Mouse (Mus musculus) intestine, embryonic 14.5 days (tissue): ENCODE measurements at regions not wholly inside any gene's neighbourhood (a gene's known extent, or its start where the extent isn't known, plus 50 kb on each side); places are given as distances from the start of the nearest gene placed in this dataset.

ENCODE experiments used
- ATAC-seq: fragments of 200-750 bp; cut with Nextera tagmentation; replicated peaks from 2 replicates; pipeline ENCODE4 v1.8.0; 2017; ENCODE audit warnings: low read depth, moderate number of reproducible peaks, moderate TSS enrichment, moderate library complexity; ENCODE audit not compliant: low FRiP score, low TSS enrichment
- DNase-seq: peaks from one replicate; pipeline ENCODE4 v3.0.0-alpha.2; 2018; ENCODE audit warnings: low spot score
- H3K27ac ChIP-seq: fragments of 300-500 bp; sonication (generic); 2 replicates; pipeline ENCODE4 v1.5.1; 2014; ENCODE audit warnings: low read depth, mild to moderate bottlenecking, control low read depth
- H3K27me3 ChIP-seq: fragments of 300-500 bp; sonication (generic); replicated peaks from 2 replicates; pipeline ENCODE4 v1.6.1; 2014; ENCODE audit warnings: low read length, control low read depth; ENCODE audit not compliant: control insufficient read depth, insufficient read depth
- H3K36me3 ChIP-seq: fragments of 300-500 bp; sonication (generic); 2 replicates; pipeline ENCODE4 v1.6.1; 2014; ENCODE audit warnings: low read length, control low read depth; ENCODE audit not compliant: control insufficient read depth, insufficient read depth
- H3K4me1 ChIP-seq: fragments of 300-500 bp; sonication (generic); replicated peaks from 2 replicates; pipeline ENCODE4 v1.6.1; 2014; ENCODE audit warnings: low read length, control low read depth, mixed read lengths; ENCODE audit not compliant: control insufficient read depth, insufficient read depth
- H3K4me2 ChIP-seq: fragments of 300-500 bp; sonication (generic); 2 replicates; pipeline ENCODE4 v1.6.1; 2014; ENCODE audit warnings: low read length
- H3K4me3 ChIP-seq: fragments of 300-500 bp; sonication (generic); 2 replicates; pipeline ENCODE4 v1.5.1; 2014; ENCODE audit warnings: low read depth, low read length, control low read depth, mixed read lengths
- H3K9ac ChIP-seq: fragments of 300-500 bp; sonication (generic); 2 replicates; pipeline ENCODE4 v1.6.1; 2014; ENCODE audit warnings: mild to moderate bottlenecking, low read length
- H3K9me3 ChIP-seq: fragments of 300-500 bp; sonication (generic); 2 replicates; pipeline ENCODE4 v1.6.1; 2016; ENCODE audit warnings: low read length, control low read depth; ENCODE audit not compliant: control insufficient read depth
- WGBS: fragments of 180-500 bp; shearing (Covaris S2); extraction: QIAGEN DNeasy Blood & Tissue Kit; methylation state at CpG from one replicate; pipeline ENCODE4 v1.1.7; 2014; 5-methylcytosine and 5-hydroxymethylcytosine counted together

- ATAC-seq (peak; percentile 71), DNase-seq (no peak)
- Histone ChIP-seq H3K36me3 (no peaks in the 10 kb centered on the region), H3K27me3 (no peaks in the 10 kb centered on the region), H3K4me3 (no peak overlapping the region), H3K9me3 (peaks cover 3% of the 10 kb centered on the region; the same call in 1 of the 2 replicates), H3K4me1 (peaks cover 23% of the 10 kb centered on the region), H3K9ac (no peak overlapping the region), H3K27ac (peak overlapping the region; percentile 17; the same call in 1 of the 2 replicates), H3K4me2 (no peak overlapping the region)
- 6% methylated on average over 2 of the region's 2 CpGs for WGBS
These were observed 69.5 kb downstream of the Ephb3 start for GRCm38 (mm10) chr16:21274012-21274528.

- H3K4me2 ChIP-seq: no peak overlapping the region
- no peak overlapping the region for H3K4me3 ChIP-seq
- ATAC-seq: no peak
- no peaks in the 10 kb centered on the region for H3K27me3 ChIP-seq
- 66% methylated on average over 11 of the region's 11 CpGs for WGBS
- H3K4me1 ChIP-seq: peaks cover 13% of the 10 kb centered on the region
- no peak for DNase-seq
- H3K27ac ChIP-seq: no peak overlapping the region
- peaks cover 3% of the 10 kb centered on the region; the same call in 1 of the 2 replicates for H3K9me3 ChIP-seq
- H3K9ac ChIP-seq: no peak overlapping the region
- no peaks in the 10 kb centered on the region for H3K36me3 ChIP-seq
These were observed 73.3 kb downstream of the Ephb3 start for GRCm38 (mm10) chr16:21277789-21278342.

GRCm38 (mm10) chr16:21278387-21278786, 73.8 kb downstream of the Ephb3 start:
- Histone ChIP-seq H3K4me2 (no peak overlapping the region), H3K4me1 (peaks cover 13% of the 10 kb centered on the region), H3K27me3 (no peaks in the 10 kb centered on the region), H3K27ac (no peak overlapping the region), H3K9ac (no peak overlapping the region), H3K36me3 (no peaks in the 10 kb centered on the region), H3K9me3 (peaks cover 3% of the 10 kb centered on the region; the same call in 1 of the 2 replicates), H3K4me3 (no peak overlapping the region)
- WGBS: 96% methylated on average over 7 of the region's 7 CpGs
- ATAC-seq (no peak), DNase-seq (no peak)

GRCm38 (mm10) chr16:21280200-21280627, 75.7 kb downstream of the Ephb3 start:
- Histone ChIP-seq H3K36me3 (no peaks in the 10 kb centered on the region), H3K27me3 (no peaks in the 10 kb centered on the region), H3K9me3 (peaks cover 3% of the 10 kb centered on the region; the same call in 1 of the 2 replicates), H3K4me1 (0 out of 2 replicates have a peak, but pooled peaks cover 3% of the 10 kb centered on the region), H3K4me2 (no peak overlapping the region), H3K4me3 (no peak overlapping the region), H3K9ac (no peak overlapping the region), H3K27ac (no peak overlapping the region)
- DNase-seq: no peak
- WGBS: 75% methylated on average over 4 of the region's 4 CpGs
- no peak for ATAC-seq

GRCm38 (mm10) chr16:21281958-21282730, 77.6 kb downstream of the Ephb3 start:
- Histone ChIP-seq H3K27ac (no peak overlapping the region), H3K9ac (no peak overlapping the region), H3K4me2 (no peak overlapping the region), H3K4me3 (no peak overlapping the region), H3K9me3 (peaks cover 3% of the 10 kb centered on the region; the same call in 1 of the 2 replicates), H3K36me3 (no peaks in the 10 kb centered on the region), H3K27me3 (no peaks in the 10 kb centered on the region), H3K4me1 (peaks cover 15% of the 10 kb centered on the region)
- WGBS: 16% methylated on average over 14 of the region's 20 CpGs
- DNase-seq: no peak
- ATAC-seq: peak; percentile 67

GRCm38 (mm10) chr16:21286099-21286498, 81.5 kb downstream of the Ephb3 start:
- Histone ChIP-seq H3K4me2 (no peak overlapping the region), H3K4me1 (peaks cover 27% of the 10 kb centered on the region), H3K27ac (no peak overlapping the region), H3K9ac (no peak overlapping the region), H3K27me3 (no peaks in the 10 kb centered on the region), H3K36me3 (no peaks in the 10 kb centered on the region), H3K4me3 (no peak overlapping the region), H3K9me3 (no peaks in the 10 kb centered on the region)
- no peak for DNase-seq
- 29% methylated on average over 4 of the region's 4 CpGs for WGBS
- no peak for ATAC-seq

- no peak for ATAC-seq
- Histone ChIP-seq H3K4me1 (peaks cover 37% of the 10 kb centered on the region), H3K4me3 (no peak overlapping the region), H3K4me2 (no peak overlapping the region), H3K9ac (no peak overlapping the region), H3K27me3 (no peaks in the 10 kb centered on the region), H3K36me3 (no peaks in the 10 kb centered on the region), H3K9me3 (no peaks in the 10 kb centered on the region), H3K27ac (no peak overlapping the region)
- no peak for DNase-seq
- 70% methylated on average over 7 of the region's 7 CpGs for WGBS
These were observed 85.0 kb downstream of the Ephb3 start for GRCm38 (mm10) chr16:21289528-21289927.

GRCm38 (mm10) chr16:21293010-21293409, 88.5 kb downstream of the Ephb3 start:
- H3K9ac ChIP-seq: no peak overlapping the region
- peaks cover 38% of the 10 kb centered on the region for H3K4me1 ChIP-seq
- H3K4me3 ChIP-seq: no peak overlapping the region
- H3K4me2 ChIP-seq: no peak overlapping the region
- no peaks in the 10 kb centered on the region for H3K27me3 ChIP-seq
- no peak overlapping the region for H3K27ac ChIP-seq
- DNase-seq (no peak), ATAC-seq (no peak)
- H3K36me3 ChIP-seq: no peaks in the 10 kb centered on the region
- H3K9me3 ChIP-seq: no peaks in the 10 kb centered on the region
- 40% methylated on average over 11 of the region's 11 CpGs for WGBS
